Mouse (Mus musculus) lung, embryonic 14.5 days (tissue): ENCODE measurements around the gene Zfp148. TPM values are rescaled to one million over a fixed set of nuclear protein-coding genes. Genes with fewer than 3 reads are reported as not detected.
A peak's percentile ranks its signal among the peaks of the same experiment; 100 is the strongest.

Experiments
- ATAC-seq: fragments of 200-750 bp; cut with Nextera tagmentation; 2 replicates; pipeline ENCODE4 v1.8.0; 2017; ENCODE audit warnings: mild to moderate bottlenecking, moderate TSS enrichment, moderate library complexity; ENCODE audit not compliant: insufficient read depth
- DNase-seq: peaks from one replicate; pipeline ENCODE4 v3.0.0-alpha.2; 2015
- H3K27ac ChIP-seq: fragments of 300-500 bp; sonication (generic); 2 replicates; pipeline ENCODE4 v1.5.1; 2014; ENCODE audit warnings: low read depth, mild to moderate bottlenecking, moderate library complexity
- H3K27me3 ChIP-seq: fragments of 300-500 bp; sonication (generic); 2 replicates; pipeline ENCODE4 v1.6.1; 2014; ENCODE audit warnings: low read length, control low read depth; ENCODE audit not compliant: insufficient read depth
- H3K36me3 ChIP-seq: fragments of 300-500 bp; sonication (generic); 2 replicates; pipeline ENCODE4 v1.6.1; 2014; ENCODE audit warnings: control low read depth; ENCODE audit not compliant: insufficient read depth
- H3K4me1 ChIP-seq: fragments of 300-500 bp; sonication (generic); 2 replicates; pipeline ENCODE4 v1.6.1; 2014; ENCODE audit warnings: antibody characterized with exemption, control low read depth; ENCODE audit not compliant: insufficient read depth
- H3K4me2 ChIP-seq: fragments of 300-500 bp; sonication (generic); 2 replicates; pipeline ENCODE4 v1.6.1; 2014; ENCODE audit warnings: mild to moderate bottlenecking
- H3K4me3 ChIP-seq: fragments of 300-500 bp; sonication (generic); 2 replicates; pipeline ENCODE4 v1.5.1; 2014; ENCODE audit warnings: low read depth, low read length
- H3K9ac ChIP-seq: fragments of 300-500 bp; sonication (generic); 2 replicates; pipeline ENCODE4 v1.6.1; 2014
- H3K9me3 ChIP-seq: fragments of 300-500 bp; sonication (generic); 2 replicates; pipeline ENCODE4 v1.6.1; 2016; ENCODE audit warnings: low read depth, low read length, control low read depth
- CTCF ChIP-seq: IDR thresholded peaks from 2 replicates; pipeline ENCODE4 v1.5.1; 2016; ENCODE audit warnings: antibody characterized with exemption, low read depth
- WGBS: fragments of 180-500 bp; shearing (Covaris S2); extraction: QIAGEN DNeasy Blood & Tissue Kit; methylation state at CpG from one replicate; pipeline ENCODE4 v1.1.7; 2014; 5-methylcytosine and 5-hydroxymethylcytosine counted together
- polyA plus RNA-seq: library from polyadenylated mRNA; unstranded; fragments of >200 nt; fragmentation: Nextera tagmentation; extraction: Ambion mirVana; gene quantifications from 2 replicates; pipeline ENCODE4 v1.2.1, GENCODE M21; 2014

The Zfp148 gene
- polyA plus RNA-seq, 1 experiment from 2014 or later = 50.3 TPM

DNA sequence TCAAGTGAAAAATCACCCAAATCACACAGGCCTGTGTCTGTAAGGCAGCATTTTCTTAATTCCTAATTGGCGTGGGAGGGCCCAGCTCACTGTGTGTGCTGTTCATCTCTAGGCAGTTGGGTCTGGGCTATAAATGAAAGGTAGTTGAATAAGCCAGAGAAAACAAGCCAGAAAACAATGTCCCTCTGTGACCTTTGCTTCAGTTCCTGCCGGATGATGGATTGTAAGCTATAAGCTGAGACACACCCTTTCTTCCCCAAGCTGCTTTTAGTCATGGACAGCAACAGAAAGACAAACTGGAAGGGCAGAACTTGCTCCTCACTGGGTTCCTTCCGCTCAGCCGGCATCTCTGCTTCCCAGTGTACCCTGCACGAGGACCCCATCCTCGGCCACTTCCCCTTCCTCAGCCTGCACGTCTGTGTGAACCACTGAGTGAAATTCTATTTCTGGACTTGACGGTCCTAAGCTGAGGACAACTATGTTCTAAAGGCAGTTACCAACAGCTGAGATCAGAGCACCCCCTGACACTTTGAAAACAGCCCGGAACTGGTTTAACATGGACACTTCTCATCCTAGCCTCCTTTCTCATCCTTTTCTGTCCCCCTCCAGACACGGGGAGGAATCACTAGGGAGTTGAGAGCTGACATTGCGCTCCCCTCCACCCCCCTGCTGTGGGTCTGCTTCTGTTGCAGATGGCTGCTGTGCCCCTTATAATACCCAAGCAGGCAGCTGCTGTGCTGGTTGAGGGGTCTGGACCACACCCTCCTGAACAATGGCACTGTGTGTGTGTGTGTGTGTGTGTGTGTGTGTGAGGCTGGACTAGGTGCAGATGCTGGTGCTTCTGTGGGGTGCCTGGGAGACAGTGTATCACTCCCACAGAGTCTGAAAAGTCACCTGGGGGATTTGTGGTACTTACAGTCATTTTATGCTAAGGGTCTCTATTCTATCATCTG is 149.1 kb downstream of the Zfp148 start:
- H3K4me3 ChIP-seq = no peak overlapping the region
- no peak for TF ChIP-seq CTCF
- no peaks in the 10 kb centered on the region for H3K36me3 ChIP-seq
- WGBS = 53% methylated on average over 11 of the region's 11 CpGs
- DNase-seq (peak; percentile 49), ATAC-seq (peak; percentile 38; the same call in 1 of the 2 replicates)
- no peak overlapping the region for H3K4me2 ChIP-seq
- peaks cover 5% of the 10 kb centered on the region; the same call in 1 of the 2 replicates for H3K9me3 ChIP-seq
- no peaks in the 10 kb centered on the region for H3K4me1 ChIP-seq
- no peak overlapping the region for H3K9ac ChIP-seq
- H3K27me3 ChIP-seq = no peaks in the 10 kb centered on the region
- 0 out of 2 replicates have a peak overlapping the region, but pooled peaks have one; percentile 2 for H3K27ac ChIP-seq

GRCm38 (mm10) chr16:33531184-33531583 is 150.5 kb downstream of the Zfp148 start:
- no peak for ATAC-seq
- Histone ChIP-seq H3K4me1 (no peaks in the 10 kb centered on the region), H3K4me3 (no peak overlapping the region), H3K27ac (no peak overlapping the region), H3K9me3 (peaks cover 5% of the 10 kb centered on the region; the same call in 1 of the 2 replicates), H3K9ac (no peak overlapping the region), H3K27me3 (no peaks in the 10 kb centered on the region), H3K4me2 (no peak overlapping the region), H3K36me3 (no peaks in the 10 kb centered on the region)
- 70% methylated on average over 8 of the region's 8 CpGs for WGBS
- no peak for DNase-seq
- TF ChIP-seq CTCF = no peak

DNA sequence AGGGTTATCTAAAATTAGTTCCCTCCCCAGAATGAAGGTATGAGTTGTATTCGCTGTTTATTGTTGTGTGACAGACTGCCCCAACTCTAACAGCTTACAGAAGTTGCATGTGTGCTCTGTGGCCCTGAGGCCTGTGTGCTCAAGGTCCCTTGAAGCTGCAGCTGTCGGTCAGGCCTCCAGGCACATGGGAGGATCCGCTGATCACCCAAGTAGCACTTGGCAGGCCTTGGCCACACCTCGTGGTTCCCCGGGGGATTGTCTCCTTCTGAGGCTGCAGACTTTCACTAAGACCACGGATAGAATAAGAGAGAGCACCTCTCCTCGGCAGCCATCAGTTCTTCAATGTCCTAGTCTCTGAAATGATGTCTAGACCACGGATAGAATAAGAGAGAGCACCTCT is 155.8 kb downstream of the Zfp148 start:
- 68% methylated on average over 8 of the region's 8 CpGs for WGBS
- TF ChIP-seq CTCF = no peak
- H3K27ac ChIP-seq = no peak overlapping the region
- no peak overlapping the region for H3K4me2 ChIP-seq
- DNase-seq (no peak), ATAC-seq (no peak)
- no peaks in the 10 kb centered on the region for H3K9me3 ChIP-seq
- no peaks in the 10 kb centered on the region for H3K27me3 ChIP-seq
- H3K4me1 ChIP-seq = no peaks in the 10 kb centered on the region
- no peak overlapping the region for H3K4me3 ChIP-seq
- H3K9ac ChIP-seq = no peak overlapping the region
- H3K36me3 ChIP-seq = no peaks in the 10 kb centered on the region

DNA sequence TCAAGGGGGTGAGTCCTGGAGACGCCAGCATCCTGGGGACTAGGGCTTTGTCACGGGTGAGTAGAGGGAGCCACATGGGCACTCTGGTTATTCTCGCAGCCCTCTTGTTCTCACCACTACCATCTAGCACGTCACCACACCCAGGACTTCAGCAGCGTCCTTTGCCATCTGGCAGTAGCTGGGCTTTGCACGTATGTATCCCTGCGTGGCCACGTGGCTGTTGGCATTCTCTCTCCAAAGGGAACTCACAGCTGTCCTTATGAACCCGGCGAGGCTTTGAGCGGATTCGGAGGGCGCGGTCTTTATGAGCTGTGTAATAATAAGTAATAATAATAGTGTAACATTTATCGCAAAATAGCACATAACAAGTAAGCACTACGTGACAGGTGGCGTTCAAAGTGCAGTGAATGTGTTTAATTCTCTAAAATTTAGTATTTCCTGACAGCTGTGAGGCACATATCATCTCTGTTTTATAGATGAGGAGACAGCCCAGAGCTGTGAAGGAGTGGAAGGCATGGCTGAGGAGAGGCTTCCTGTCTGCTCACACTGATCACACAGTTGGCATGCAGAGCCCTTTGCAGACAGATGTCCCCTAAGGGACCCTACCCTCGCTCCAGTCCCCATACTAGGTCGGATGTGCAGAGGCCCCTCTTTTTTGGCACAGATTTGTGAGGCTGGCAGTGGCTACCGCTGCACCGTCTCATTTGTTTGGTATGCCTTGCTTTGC is 157.0 kb downstream of the Zfp148 start:
- WGBS = 55% methylated on average over 21 of the region's 21 CpGs

GRCm38 (mm10) chr16:33544346-33544745 is 163.7 kb downstream of the Zfp148 start:
- Histone ChIP-seq H3K9me3 (no peaks in the 10 kb centered on the region), H3K27me3 (no peaks in the 10 kb centered on the region), H3K27ac (no peak overlapping the region), H3K4me2 (no peak overlapping the region), H3K4me1 (no peaks in the 10 kb centered on the region), H3K36me3 (no peaks in the 10 kb centered on the region), H3K9ac (no peak overlapping the region), H3K4me3 (no peak overlapping the region)
- no peak for TF ChIP-seq CTCF
- no peak for ATAC-seq
- 86% methylated on average over 2 of the region's 2 CpGs for WGBS
- no peak for DNase-seq

More for the DNA sequence above, 157.0 kb downstream of the Zfp148 start:
- Histone ChIP-seq H3K27me3 (no peaks in the 10 kb centered on the region), H3K9ac (no peak overlapping the region), H3K4me3 (no peak overlapping the region), H3K36me3 (no peaks in the 10 kb centered on the region), H3K9me3 (no peaks in the 10 kb centered on the region), H3K27ac (no peak overlapping the region), H3K4me2 (no peak overlapping the region), H3K4me1 (no peaks in the 10 kb centered on the region)
- ATAC-seq (no peak), DNase-seq (peak; percentile 17)
- TF ChIP-seq CTCF = no peak

DNA sequence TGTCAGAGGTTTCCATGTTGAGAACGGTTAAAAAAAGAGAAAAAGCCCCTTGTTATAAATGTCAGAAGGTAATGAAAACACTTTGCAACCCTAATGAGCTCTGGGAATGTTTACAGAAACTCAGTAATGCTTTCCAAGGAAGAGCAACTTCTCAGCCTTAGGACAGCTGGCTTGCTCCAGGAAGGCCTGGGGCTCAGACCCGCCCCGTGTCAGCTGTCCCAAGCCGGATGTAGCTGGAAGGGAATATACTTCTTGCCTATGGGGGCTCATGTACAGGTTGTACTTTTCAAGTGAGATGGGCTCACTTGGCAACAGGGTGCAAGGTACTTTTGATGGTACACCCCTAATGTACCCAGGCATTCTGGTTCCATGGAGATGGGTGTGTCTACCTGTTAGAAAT is 164.9 kb downstream of the Zfp148 start:
- Histone ChIP-seq H3K4me1 (no peaks in the 10 kb centered on the region), H3K9me3 (no peaks in the 10 kb centered on the region), H3K27me3 (no peaks in the 10 kb centered on the region), H3K36me3 (no peaks in the 10 kb centered on the region), H3K4me2 (no peak overlapping the region), H3K9ac (no peak overlapping the region), H3K27ac (no peak overlapping the region), H3K4me3 (no peak overlapping the region)
- WGBS = 64% methylated on average over 4 of the region's 4 CpGs
- TF ChIP-seq CTCF = no peak
- ATAC-seq (no peak), DNase-seq (no peak)
